Mouse (Mus musculus) cerebellum, adult 9-11 months (tissue): ENCODE measurements around the gene Tex101.
"Not testable (repeated sequence)": the region's sequence is repeated elsewhere in the genome, so short reads cannot be mapped to it uniquely, and the experiment has no call there.

Experiments used
- DNase-seq: peaks from one replicate; pipeline ENCODE4 v3.0.0; 2022

Gene Tex101

DNA sequence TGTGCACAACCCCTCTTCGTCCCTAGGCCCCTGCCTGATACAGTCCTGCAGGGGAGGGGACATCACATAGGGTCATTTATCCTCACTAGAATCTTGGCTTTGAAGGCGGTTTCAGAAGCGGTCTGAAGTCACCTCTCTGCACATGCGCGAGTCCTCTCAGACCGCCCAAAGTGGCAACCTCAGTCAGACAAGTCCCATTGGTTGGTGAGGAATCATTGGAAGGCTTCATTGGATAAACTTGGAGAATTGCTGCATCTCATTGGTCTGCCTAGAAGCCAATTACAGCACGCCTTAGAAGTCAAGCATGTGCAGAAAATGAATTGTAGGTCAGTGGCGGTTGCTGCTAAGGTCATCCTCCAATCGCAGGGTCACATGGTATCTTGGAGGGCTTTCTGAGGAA, at the start of gene Tex101:
Tex101 (minus strand) TSS at position 101 of the 400 bp plus-strand sequence.
- no peak for DNase-seq

DNA sequence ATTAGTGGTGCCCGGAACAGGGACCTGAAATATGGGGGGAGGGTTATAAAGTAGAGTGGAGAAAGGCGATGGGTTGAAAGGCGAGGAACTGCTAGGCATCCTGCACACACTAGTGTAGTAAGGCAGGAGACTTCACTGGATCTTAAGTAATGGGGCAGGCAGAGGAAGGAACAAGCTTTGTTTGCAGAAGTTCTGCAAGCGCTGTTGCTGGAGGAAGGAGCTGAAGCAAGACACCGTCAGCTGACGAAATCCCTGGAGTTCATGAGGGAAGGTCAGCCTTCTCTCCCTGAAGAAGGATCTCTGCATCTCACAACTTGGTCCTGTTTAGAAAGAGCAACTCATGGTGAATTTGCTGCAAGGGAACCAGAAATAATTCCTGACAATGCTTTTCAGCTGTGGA, 38.6 kb upstream of the Tex101 start:
- no peak for DNase-seq

DNA sequence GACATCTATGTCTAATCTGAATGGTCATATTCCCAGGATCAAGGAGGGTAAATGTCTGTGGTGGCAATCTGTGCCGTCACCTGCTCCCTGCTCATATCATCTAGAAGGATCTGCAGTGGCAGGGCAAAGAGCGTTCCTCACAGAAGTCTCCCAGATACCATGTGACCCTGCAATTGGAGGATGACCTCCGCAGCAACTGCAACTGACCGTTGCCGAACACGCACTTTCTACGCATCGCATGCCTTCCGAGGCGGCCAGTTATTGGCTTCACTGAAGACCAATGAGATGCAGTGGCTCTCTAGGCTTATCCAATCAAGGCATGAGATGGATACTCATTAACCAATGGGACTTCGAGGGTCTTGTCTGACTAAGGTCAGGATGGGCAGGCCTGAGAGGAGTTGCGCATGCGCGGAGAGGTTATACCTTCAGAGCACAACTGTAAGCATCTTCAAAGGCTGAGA, 32.4 kb upstream of the Tex101 start, which contains the start of gene BC049730:
BC049730 (plus strand) TSS at position 411 of the 461 bp plus-strand sequence.
- DNase-seq = no peak

DNA sequence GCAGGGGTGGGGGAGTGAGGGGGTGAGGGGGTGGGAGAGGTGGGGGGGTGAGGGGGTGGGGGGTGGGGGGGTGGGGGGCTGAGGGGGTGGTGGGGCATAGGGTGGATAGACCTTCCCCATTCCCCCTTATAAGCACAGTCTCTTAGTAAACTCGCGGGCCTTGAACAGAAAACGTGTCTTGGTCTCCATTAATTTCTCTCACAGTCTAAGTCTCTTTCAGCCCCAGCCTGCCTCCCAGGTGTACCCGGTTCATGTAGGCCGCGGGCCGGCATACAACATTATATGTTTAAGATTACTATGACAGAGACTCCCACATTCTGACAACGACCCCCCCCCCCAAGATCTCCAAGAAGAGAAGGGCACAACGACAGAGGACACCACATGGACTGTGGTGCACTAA, 26.4 kb upstream of the Tex101 start:
- not testable (repeated sequence) for DNase-seq

DNA sequence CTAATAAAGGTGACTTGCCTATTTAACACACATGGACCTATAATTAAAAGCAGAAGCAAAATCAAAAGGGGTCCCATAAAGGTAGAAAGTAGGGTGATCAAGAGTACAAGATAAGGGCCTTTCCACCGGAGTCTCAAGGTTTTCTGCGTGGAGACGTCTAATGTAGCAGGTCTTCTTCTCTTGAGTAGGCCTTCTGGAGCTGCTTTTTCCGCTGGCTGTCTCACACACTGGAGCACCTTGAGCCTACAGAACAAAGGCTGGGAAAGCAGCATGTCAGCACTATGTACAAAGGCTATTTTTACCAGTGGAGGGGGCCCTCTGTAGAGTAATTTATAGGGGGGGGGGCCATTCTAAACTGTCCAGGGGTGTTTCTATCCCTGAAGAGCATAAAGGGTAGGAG, 21.4 kb upstream of the Tex101 start:
- not testable (repeated sequence) for DNase-seq

DNA sequence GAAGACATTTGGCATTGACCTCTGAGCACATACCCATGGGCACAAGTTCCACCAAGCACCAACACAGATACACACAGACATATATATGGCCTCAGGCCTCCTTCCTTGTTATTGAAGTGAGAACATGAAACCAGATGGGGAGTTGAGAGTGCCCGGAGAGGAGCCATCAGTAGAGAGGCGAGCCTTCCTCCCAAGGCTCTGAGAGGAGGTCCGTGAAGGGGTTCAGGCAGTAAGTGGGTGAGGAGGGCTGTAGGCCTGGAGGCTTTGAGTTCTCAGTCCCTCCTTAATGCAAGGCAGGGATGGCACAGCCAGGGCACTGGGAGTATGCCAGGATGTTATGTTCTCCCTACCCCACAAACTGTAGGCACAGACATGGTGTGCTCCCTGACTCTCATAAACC, 16.2 kb upstream of the Tex101 start:
- not testable (repeated sequence) for DNase-seq

DNA sequence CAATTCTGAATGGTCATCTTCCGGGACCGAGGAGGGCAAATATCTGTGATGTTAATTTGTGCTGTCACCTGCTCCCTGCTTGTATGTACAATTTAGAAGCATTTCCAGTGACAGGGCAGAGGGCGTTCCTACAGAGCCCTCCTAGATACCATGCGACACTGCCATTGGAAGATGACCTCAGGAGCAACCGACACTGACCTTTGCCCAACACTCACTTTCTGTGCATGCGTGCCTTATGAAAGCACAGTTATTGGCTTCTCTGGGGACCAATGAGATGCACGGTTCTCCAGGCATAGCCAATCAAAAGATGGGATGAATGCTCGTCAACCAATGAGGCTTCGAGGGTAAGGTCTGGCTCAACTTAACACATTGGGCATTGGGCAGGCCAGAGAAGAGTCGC, 11.0 kb upstream of the Tex101 start:
- not testable (repeated sequence) for DNase-seq

DNA sequence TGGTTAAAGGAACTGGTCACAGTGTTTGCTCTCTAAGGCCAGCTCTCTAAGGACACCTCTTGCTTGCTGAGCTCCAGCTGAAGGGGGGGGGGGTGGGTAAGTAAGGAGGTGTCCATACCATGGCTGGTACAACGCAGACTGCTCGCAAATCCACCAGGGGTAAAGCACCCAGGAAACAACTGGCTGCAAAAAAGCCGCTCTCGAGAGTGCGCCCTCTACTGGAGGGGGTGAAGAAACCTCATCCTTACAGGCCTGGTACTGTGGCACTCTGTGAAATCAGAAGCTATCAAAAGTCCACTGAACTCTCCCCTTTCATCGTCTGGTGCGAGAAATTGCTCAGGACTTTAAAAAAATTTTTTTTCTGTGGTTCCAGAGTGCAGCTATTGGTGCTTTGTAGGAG, 7.6 kb upstream of the Tex101 start:
- not testable (repeated sequence) for DNase-seq

DNA sequence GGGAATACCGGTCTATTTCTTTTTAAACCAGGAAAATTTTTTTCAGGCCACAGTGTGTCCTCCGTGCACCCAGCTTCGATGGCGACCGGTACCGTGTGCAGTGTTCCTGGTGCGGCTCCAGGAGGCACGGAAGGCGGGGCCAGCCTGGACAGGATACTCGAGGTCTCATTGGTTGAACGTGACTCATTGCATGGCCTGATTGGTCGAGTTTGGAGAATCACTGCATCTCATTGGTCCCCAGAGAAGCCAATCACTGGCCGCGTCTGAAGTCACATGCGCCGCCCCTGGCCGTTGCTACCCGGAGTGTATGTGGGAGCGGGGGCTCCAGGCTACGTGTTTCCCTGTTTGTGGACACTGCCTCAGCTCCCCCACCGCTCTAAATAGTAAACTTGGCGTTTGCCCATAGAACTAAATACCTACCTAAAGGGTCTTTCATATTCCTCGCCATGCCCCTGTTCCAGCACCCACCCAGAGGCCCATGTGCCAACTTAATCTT, 4.5 kb downstream of the Tex101 start:
- DNase-seq = no peak

DNA sequence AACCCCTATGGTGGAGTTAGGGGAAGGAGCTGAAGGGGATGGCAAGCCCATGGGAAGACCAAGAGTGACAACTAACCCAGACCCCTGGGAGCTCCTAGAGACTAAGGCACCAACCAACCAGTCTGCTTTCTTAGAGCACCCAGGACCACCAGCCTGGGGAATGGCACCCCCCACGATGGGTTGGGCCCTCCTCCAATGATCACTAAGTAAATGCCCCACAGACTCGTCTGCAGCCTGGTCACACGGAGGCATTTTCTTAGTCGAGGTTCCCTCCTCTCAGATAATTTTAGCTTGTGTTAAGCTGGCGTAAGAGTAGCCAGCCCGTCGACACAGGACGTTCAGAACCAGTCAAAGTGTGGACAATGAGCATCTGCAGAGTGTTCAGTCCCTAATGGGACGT, 11.5 kb downstream of the Tex101 start:
- DNase-seq = no peak

DNA sequence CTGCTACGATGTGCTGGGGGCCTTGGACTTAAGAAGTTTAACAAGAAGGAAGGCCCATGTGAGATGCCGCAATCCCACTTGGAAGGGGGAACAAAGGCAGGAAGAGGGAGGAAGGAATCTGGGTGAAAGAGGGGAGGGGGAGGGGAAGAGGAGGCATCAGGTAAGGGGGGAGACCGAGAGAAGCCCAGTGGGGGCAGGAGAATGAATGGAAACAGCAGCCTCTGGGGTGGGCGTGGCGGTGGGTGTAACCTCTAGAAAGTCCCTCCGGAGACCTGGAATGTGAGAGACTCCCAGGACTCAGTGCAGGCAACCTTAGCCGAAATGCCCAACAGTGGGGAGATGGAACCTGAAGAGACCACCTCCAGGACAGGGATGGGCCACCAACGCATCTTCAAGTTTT, 12.2 kb downstream of the Tex101 start:
- no peak for DNase-seq

DNA sequence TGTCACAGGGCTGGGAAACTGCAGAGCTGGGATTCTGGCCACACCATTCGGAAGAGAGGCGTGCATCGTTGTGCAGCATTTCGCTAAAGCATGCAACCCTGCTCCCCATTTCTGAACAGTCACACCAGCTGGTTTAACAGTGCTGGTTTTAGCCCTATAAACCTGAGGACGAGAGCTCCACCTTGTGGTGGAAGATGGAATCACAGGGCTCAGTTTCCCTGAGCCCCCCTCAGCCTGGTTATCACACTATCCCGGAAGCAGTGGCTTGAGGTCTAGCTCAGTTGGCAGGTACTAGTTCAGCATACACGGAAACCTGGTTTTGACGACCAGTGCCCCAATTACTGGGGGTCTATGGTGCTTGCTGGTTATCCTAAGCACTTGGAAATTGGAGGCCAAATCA, 13.9 kb downstream of the Tex101 start:
- DNase-seq = peak; percentile 26

DNA sequence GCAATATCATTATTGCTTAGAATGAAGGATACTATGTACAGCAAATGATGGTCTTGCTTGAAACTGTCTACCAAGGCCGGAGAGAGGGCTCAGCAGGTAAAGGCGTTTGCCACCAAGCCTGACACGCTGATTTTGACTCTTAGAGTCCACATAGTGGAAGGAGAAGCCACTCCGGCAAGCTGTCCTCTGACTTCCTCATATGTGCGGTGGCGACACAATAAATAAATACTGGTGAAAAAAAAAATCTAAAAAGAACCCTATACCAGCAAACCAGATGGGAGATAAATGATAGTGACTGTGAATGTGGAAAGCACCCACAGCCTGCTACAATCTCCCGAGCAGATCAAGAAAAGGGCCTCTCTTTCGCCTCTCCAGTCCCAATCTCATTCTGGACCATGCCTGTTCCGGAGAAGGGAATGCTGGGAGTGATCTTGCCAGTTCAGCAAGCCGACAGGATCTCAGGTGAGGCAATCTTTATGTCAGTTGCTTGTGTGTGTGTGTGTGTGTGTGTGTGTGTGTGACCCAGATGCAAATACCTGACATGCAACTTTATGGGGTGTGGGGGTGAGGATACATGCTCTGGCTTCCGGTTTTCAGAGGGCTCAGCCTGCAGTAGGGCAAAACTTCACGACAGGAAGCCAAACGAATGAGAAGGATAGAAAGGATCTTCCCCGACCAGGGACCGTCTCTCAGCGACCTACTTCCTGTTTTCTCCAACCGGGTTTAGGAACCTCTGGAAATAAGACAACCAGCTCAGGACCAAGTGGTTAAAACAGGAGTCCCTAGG, 15.2 kb downstream of the Tex101 start:
- no peak for DNase-seq

DNA sequence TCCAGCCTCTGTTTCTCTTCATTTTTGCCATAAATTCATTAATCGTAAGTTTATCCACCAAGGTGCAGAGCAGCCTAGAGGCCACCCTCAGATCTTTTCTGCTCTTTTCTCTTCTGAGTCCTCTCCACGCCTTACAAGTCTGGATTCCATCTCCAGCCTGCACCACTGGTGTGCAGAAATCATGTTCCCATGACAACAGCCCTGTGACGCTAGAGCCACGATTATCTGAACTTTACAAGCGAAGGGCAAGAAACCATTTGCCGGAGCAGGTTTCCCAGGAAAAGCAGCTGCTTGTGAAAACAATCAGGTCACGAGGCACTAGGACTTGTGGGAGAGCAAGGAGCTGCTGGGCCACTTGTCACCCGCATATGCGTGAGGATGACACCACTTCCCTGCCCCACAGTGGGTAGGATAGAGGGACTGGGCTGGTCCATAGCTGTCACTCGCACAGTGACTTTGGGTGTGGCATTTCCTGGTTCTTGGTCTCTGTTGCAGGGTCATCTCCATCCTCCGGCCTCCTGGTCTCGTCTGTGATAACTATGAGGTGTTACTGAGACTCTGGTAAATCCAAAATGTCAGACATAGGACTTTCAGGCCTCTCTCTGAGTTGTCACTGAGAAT, 16.6 kb downstream of the Tex101 start:
- no peak for DNase-seq

DNA sequence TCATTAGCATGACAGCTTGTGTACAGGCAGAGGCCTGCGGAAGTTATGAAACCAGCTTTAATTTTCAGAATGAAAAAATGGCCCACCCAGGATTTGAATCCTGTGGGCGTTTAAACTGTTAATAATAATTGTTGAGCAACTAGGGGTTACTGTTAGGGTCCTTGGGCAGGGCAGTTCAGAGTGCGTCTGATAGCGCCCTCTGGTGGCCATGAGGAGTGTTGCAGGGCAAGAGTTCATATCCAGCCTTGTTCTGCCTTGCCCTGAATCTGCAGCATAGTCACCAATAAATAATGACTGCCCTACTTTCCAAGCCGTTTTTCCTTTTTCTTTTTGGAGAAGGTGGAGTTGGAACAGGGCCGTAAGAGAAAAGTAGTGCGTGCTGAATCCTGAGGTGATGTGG, 22.8 kb downstream of the Tex101 start:
- DNase-seq = peak; percentile 14

DNA sequence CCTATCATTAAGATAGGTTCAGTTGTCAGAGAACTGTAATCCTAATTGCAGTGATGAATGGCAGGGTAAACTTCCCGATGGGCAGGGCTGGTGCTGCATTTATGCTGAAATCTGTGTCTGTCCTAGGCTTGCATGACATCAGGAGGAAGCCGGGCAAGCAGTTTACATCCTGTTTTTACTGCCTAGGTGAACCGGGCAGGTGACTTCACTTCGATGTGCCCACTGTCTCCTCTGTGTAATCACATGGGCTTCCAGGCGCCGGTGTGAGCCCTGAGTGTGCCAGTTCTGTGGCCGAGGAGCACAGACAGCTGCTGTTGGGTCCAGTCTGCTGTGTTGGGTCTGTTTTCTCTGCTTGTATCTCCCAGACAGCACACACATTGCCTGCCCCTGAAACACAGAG, 30.0 kb downstream of the Tex101 start:
- no peak for DNase-seq

DNA sequence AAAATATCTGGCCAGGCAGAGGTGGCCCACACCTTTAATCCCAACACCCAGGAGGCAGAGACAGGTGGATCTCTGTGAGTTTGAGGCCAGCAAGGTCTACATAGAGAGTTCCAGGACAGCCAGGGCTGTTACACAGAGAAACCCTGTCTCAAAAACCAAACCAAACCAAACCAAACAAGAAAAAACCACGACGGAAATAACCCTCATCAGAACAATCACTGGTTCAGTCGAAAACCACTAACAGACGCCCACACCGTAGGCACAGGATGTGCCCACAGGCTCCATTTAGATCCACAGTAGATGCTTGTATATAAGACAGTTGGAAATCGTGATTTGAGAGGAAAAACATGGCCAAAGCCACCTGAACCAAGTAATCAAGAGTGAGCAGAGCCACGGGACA, 31.5 kb downstream of the Tex101 start:
- no peak for DNase-seq

DNA sequence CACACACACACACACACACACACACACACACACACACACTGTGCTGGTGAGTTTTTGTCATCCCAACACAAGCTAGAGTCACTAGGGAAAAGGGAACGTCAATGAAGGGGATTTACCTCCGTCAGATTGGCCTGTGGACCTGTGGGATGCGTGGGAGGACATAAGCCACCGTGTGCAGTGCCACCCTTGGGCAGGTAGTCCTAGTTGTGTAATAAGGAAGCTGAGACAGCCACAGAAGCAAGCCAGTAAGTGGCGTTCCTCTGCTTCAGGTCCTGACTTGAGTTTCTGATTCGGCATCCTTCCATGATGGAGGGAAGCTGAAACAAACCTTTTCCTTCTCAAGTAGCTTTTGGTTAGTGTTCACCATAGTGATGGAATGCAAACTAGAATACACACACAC, 32.0 kb downstream of the Tex101 start:
- DNase-seq = no peak

DNA sequence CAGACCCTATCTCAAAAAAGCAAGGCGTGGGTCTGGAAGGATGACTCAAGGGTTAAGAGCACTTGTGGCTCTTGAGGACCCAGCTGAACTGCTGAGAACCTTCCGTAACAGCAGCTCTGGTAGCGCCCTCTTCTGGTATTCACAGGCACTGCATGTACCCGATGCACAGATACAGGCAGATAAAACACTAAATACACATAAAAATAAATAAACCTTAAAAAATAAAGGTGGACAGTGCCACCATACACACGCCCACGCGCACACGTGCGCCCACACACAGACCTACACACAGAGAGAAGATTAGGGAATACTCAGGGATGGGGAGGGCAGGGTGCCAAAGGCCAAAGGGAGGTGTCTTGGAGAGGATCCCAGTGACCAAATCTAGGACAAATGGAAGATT, 34.0 kb downstream of the Tex101 start:
- DNase-seq = peak; percentile 11

DNA sequence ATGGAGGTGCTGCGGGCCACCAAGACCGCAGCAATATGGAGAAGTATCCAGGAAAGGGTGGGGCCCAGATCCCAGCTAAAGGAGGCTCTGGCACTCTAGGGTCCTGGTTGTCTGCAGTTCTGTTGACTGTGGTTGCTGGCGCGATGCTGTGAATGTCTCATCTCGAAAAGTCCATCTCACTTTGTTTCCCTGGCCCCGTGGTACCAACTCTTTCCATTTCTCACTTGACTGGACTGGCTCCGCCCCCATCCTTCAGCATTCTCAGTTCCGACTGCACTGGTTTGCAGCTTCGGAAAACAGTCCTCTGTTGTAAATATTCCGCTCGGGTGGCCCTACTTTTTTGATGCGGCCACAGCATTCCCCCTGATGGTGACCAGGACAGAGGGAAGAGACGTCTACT, 36.0 kb downstream of the Tex101 start:
- DNase-seq = no peak

DNA sequence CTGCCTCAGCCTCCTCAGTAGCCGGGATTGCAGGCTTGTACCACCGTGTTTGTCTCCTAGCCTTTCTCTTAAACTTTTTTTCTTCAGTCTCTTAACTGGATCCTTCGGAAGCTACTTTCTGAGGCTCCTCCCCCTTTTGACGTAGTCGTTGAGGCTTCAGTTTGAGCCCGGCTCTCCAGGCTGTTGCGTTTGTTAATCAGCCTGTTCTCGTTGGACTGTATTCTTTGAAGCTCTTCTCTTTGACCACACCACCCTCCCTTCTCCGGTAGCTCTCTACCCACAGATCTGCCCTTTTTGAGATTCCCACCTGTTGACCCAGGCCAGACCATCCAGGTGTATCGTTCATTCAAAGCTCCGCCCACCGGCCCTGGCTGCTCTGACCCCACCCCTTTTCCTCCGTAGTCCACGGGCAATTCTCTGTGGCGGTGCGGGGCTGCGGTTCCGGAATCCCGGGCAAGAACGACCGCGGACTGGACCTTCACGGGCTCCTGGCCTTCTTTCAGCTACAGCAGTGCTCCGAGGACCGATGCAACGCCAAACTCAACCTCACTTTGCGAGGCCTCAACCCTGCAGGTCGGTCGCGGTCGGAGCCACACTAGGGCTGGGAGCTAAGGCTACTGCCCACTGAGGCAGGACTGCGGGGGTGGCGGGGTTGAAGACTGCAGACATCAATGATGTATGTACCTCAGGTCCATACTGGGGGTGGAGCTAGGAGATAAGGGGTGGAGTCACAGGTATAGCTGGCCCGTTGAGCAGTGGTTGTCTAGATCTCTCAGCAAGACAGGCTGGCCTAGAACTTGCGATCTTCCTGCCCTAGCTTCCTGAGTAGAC, 38.2 kb downstream of the Tex101 start:
- no peak for DNase-seq

DNA sequence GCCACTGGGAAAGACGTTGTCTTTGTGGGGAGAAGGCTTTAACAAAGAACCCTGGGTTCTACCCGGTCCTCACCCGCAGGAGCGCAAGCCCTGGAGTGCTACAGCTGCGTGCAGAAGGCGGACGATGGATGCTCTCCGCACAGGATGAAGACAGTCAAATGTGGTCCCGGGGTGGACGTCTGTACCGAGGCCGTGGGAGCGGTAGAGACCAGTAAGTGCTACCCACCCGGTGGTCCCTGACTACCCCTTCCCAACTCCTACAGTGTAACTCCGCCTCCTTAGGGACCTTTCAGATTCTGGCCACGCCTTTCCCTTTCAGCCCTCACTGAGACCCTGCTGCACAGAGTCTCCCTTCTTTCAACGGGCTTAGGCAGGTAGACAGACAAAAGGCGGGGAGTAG, 39.4 kb downstream of the Tex101 start:
- DNase-seq = no peak

DNA sequence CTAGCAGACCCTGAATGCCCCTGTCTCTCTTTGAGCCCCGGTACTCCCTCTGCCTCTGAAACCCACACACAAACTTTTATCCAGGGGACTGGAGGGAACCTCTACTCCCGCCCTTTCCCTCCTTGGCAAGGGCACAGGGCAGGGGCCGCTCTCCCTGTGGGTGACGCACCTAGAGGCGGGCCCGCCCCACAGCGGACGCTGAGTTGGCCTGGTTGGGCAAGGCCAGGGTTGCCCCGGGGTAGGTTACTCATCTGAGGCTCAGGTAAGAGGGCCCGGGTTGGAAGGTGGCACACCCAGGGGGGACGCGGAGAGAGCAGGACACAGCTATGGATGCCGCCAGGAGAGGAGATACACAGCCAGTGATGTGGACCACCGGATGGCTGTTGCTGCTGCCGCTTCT, 40.2 kb downstream of the Tex101 start, which contains the start of gene Lypd3:
Lypd3 (plus strand) TSS at position 287 of the 400 bp plus-strand sequence.
- DNase-seq = no peak
